Mouse (Mus musculus): ENCODE data around the gene Vmn1r157. TPM values are rescaled to one million over a fixed set of nuclear protein-coding genes. Genes with fewer than 3 reads are reported as not detected.
"Not testable (repeated sequence)": the region's sequence is repeated elsewhere in the genome, so short reads cannot be mapped to it uniquely, and the experiment has no call there.

Gene Vmn1r157
- not detected in 2 replicates for polyA plus RNA-seq (2015; fragmentation: Nextera tagmentation; extraction: Ambion mirVana)

- not testable (repeated sequence) for H3K4me2 ChIP-seq (ENCODE audit: low read length); H3K27ac ChIP-seq (ENCODE audit: low read length); H3K9ac ChIP-seq (ENCODE audit: low read depth, low read length); H3K4me1 ChIP-seq (ENCODE audit: control insufficient read depth, insufficient read depth, low read length); H3K27me3 ChIP-seq (ENCODE audit: control insufficient read depth, insufficient read depth, low read depth, low read length); H3K9me3 ChIP-seq (replicated peaks; ENCODE audit: control insufficient read depth, low read length, poor library complexity, severe bottlenecking); H3K36me3 ChIP-seq (ENCODE audit: control insufficient read depth, insufficient read depth, low read length); H3K4me3 ChIP-seq (ENCODE audit: low read depth, low read length); ATAC-seq
- WGBS, result 38% methylated on average over 2 of the region's 3 CpGs
Observed at GRCm38 (mm10) chr7:22761397-22761796, at the start of gene Vmn1r157. Gene Vmn1r157, plus strand, starts transcription at chr7:22761697.

GRCm38 (mm10) chr7:22719610-22720009 lies 41.9 kb upstream of the Vmn1r157 start, which contains the start of gene Gm4567:
Gene Gm4567, minus strand, starts transcription at chr7:22719710.
- not testable (repeated sequence) for H3K9me3 ChIP-seq (replicated peaks; ENCODE audit: control insufficient read depth, low read length, poor library complexity, severe bottlenecking); H3K4me2 ChIP-seq (ENCODE audit: low read length); H3K27me3 ChIP-seq (ENCODE audit: control insufficient read depth, insufficient read depth, low read depth, low read length); H3K9ac ChIP-seq (ENCODE audit: low read depth, low read length); H3K27ac ChIP-seq (ENCODE audit: low read length); H3K4me3 ChIP-seq (ENCODE audit: low read depth, low read length); ATAC-seq; H3K4me1 ChIP-seq (ENCODE audit: control insufficient read depth, insufficient read depth, low read length); H3K36me3 ChIP-seq (ENCODE audit: control insufficient read depth, insufficient read depth, low read length)
- no CpG with 5 or more reads among the region's 1 CpGs for WGBS

- H3K4me3 ChIP-seq (ENCODE audit: low read depth, low read length); H3K36me3 ChIP-seq (ENCODE audit: control insufficient read depth, insufficient read depth, low read length); H3K27me3 ChIP-seq (ENCODE audit: control insufficient read depth, insufficient read depth, low read depth, low read length); H3K4me2 ChIP-seq (ENCODE audit: low read length); ATAC-seq; H3K9ac ChIP-seq (ENCODE audit: low read depth, low read length); H3K27ac ChIP-seq (ENCODE audit: low read length); H3K9me3 ChIP-seq (replicated peaks; ENCODE audit: control insufficient read depth, low read length, poor library complexity, severe bottlenecking); H3K4me1 ChIP-seq (ENCODE audit: control insufficient read depth, insufficient read depth, low read length): not testable (repeated sequence)
- WGBS, result 98% methylated on average over 2 of the region's 11 CpGs
Observed at GRCm38 (mm10) chr7:22775981-22776380, 14.5 kb downstream of the Vmn1r157 start.

GRCm38 (mm10) chr7:22790682-22791081 lies 29.2 kb downstream of the Vmn1r157 start, which contains the start of gene Vmn1r158:
Gene Vmn1r158, minus strand, starts transcription at chr7:22790782.
- not testable (repeated sequence) for H3K9me3 ChIP-seq (replicated peaks; ENCODE audit: control insufficient read depth, low read length, poor library complexity, severe bottlenecking); H3K4me1 ChIP-seq (ENCODE audit: control insufficient read depth, insufficient read depth, low read length); H3K27me3 ChIP-seq (ENCODE audit: control insufficient read depth, insufficient read depth, low read depth, low read length); H3K9ac ChIP-seq (ENCODE audit: low read depth, low read length); ATAC-seq; H3K27ac ChIP-seq (ENCODE audit: low read length); H3K4me2 ChIP-seq (ENCODE audit: low read length); H3K4me3 ChIP-seq (ENCODE audit: low read depth, low read length); H3K36me3 ChIP-seq (ENCODE audit: control insufficient read depth, insufficient read depth, low read length)
- 59% methylated on average over 2 of the region's 2 CpGs for WGBS

Other genes starting within 250 kb of the Vmn1r157 start
- gene Vmn1r152, start 238.7 kb upstream of the Vmn1r157 start, polyA plus RNA-seq (2015; fragmentation: Nextera tagmentation; extraction: Ambion mirVana), result not detected in 2 replicates
- gene Gm8677, start 226.8 kb upstream of the Vmn1r157 start, polyA plus RNA-seq (2015; fragmentation: Nextera tagmentation; extraction: Ambion mirVana), result not detected in 2 replicates
- gene Gm4201, start 196.4 kb upstream of the Vmn1r157 start, polyA plus RNA-seq (2015; fragmentation: Nextera tagmentation; extraction: Ambion mirVana), result not detected in 2 replicates
- not detected in 2 replicates for gene Gm4565, start 173.6 kb upstream of the Vmn1r157 start, polyA plus RNA-seq (2015; fragmentation: Nextera tagmentation; extraction: Ambion mirVana)
- gene Vmn1r155, start 103.7 kb upstream of the Vmn1r157 start, polyA plus RNA-seq (2015; fragmentation: Nextera tagmentation; extraction: Ambion mirVana), result not detected in 2 replicates
- gene Gm8693, start 69.4 kb upstream of the Vmn1r157 start, polyA plus RNA-seq (2015; fragmentation: Nextera tagmentation; extraction: Ambion mirVana), result not detected in 2 replicates
- gene Gm4567, start 42.0 kb upstream of the Vmn1r157 start, polyA plus RNA-seq (2015; fragmentation: Nextera tagmentation; extraction: Ambion mirVana), result not detected in 2 replicates
- gene Vmn1r158, start 29.1 kb downstream of the Vmn1r157 start, polyA plus RNA-seq (2015; fragmentation: Nextera tagmentation; extraction: Ambion mirVana), result not detected in 2 replicates
- not detected in 2 replicates for gene Vmn1r159, start 81.9 kb downstream of the Vmn1r157 start, polyA plus RNA-seq (2015; fragmentation: Nextera tagmentation; extraction: Ambion mirVana)
- gene Vmn1r160, start 109.5 kb downstream of the Vmn1r157 start, polyA plus RNA-seq (2015; fragmentation: Nextera tagmentation; extraction: Ambion mirVana), result not detected in 2 replicates
- not detected in 2 replicates for gene Gm4214, start 223.0 kb downstream of the Vmn1r157 start, polyA plus RNA-seq (2015; fragmentation: Nextera tagmentation; extraction: Ambion mirVana)

Measured in midbrain, embryonic 16.5 days (tissue).